Mouse (Mus musculus) CH12.LX (cell line): ENCODE results near the gene Ap2b1. TPM values are rescaled to one million over a fixed set of nuclear protein-coding genes. Genes with fewer than 3 reads are reported as not detected.

ENCODE experiments used
- DNase-seq: peaks from one replicate; pipeline ENCODE4 v3.0.0-alpha.2; 2013; ENCODE audit errors: extremely low read depth
- H3K27ac ChIP-seq: 2 replicates; pipeline ENCODE4 v1.5.1; 2012; ENCODE audit warnings: low read depth, mild to moderate bottlenecking, control low read depth, moderate library complexity; ENCODE audit not compliant: insufficient read depth
- H3K27me3 ChIP-seq: replicated peaks from 2 replicates; pipeline ENCODE3; 2012; ENCODE audit warnings: inconsistent platforms
- H3K36me3 ChIP-seq, 2 experiments: replicated peaks in 1 of 2; 2 replicates each; pipeline versions ENCODE3 to v1.6.1; 2012; ENCODE audit warnings: inconsistent platforms in 1 of 2, low read length in 1 of 2, mild to moderate bottlenecking in 1 of 2, mixed read lengths in 1 of 2, moderate library complexity in 1 of 2; ENCODE audit not compliant: control insufficient read depth in 1 of 2, insufficient read depth in 1 of 2
- H3K4me1 ChIP-seq, 2 experiments: 2 replicates each; pipeline ENCODE4 v1.6.1; 2012; ENCODE audit warnings: inconsistent platforms in 1 of 2, moderate library complexity in 1 of 2; ENCODE audit not compliant: insufficient read depth in 2 of 2, control insufficient read depth in 1 of 2
- H3K4me2 ChIP-seq: 2 replicates; pipeline ENCODE4 v1.6.1; 2012; ENCODE audit warnings: low read depth, mild to moderate bottlenecking, control low read depth; ENCODE audit not compliant: poor library complexity, insufficient read depth, severe bottlenecking
- H3K4me3 ChIP-seq, 3 experiments: fragments of 150-350 bp in 1 of 3; sonication (generic) in 1 of 3; replicated peaks in 1 of 3; 2 replicates each; pipeline versions ENCODE3 to v1.5.1; 2011 to 2012; ENCODE audit warnings: low read depth in 2 of 3, low read length in 2 of 3, mild to moderate bottlenecking in 2 of 3, moderate library complexity in 2 of 3, control low read depth in 1 of 3, improper control_type of control experiment in 1 of 3, inconsistent platforms in 1 of 3, mixed read lengths in 1 of 3; ENCODE audit not compliant: poor library complexity in 1 of 3
- H3K79me2 ChIP-seq: replicated peaks from 2 replicates; pipeline ENCODE4 v1.6.1; 2012; ENCODE audit warnings: mild to moderate bottlenecking, moderate library complexity; ENCODE audit not compliant: control insufficient read depth, poor library complexity, insufficient read depth, severe bottlenecking; ENCODE audit errors: extremely low read depth
- H3K9ac ChIP-seq: 2 replicates; pipeline ENCODE4 v1.6.1; 2012; ENCODE audit warnings: low read depth, mild to moderate bottlenecking, control low read depth, moderate library complexity; ENCODE audit not compliant: insufficient read depth
- H3K9me3 ChIP-seq: replicated peaks from 2 replicates; pipeline ENCODE3; 2012; ENCODE audit warnings: low read length, inconsistent platforms, mixed read lengths
- BHLHE40 ChIP-seq: IDR thresholded peaks from 2 replicates; pipeline ENCODE4 v1.6.1; 2011; ENCODE audit warnings: mild to moderate bottlenecking, low read depth, low read length, improper control_type of control experiment
- CHD1 ChIP-seq: IDR thresholded peaks from 2 replicates; pipeline ENCODE4 v1.6.1; 2012; ENCODE audit warnings: low read depth, low read length, improper control_type of control experiment, inconsistent platforms
- CTCF ChIP-seq, 2 experiments: IDR thresholded peaks in 1 of 2; conservative IDR thresholded peaks in 1 of 2; 2 replicates each; pipeline ENCODE4 v1.5.1; 2011 to 2012; ENCODE audit warnings: low read depth in 2 of 2, low read length in 2 of 2, improper control_type of control experiment in 1 of 2, inconsistent platforms in 1 of 2, mild to moderate bottlenecking in 1 of 2, moderate library complexity in 1 of 2
- E2F4 ChIP-seq: IDR thresholded peaks from 2 replicates; pipeline ENCODE4 v1.6.1; 2011; ENCODE audit warnings: low read depth, low read length, improper control_type of control experiment; ENCODE audit not compliant: insufficient replicate concordance
- ELF1 ChIP-seq: IDR thresholded peaks from 2 replicates; pipeline ENCODE4 v1.6.1; 2014; ENCODE audit warnings: low read depth, mild to moderate bottlenecking, inconsistent platforms, low read length, improper control_type of control experiment
- EP300 ChIP-seq: IDR thresholded peaks from 2 replicates; pipeline ENCODE4 v1.6.1; 2011; ENCODE audit warnings: low read length, improper control_type of control experiment
- GABPA ChIP-seq: IDR thresholded peaks from 2 replicates; pipeline ENCODE4 v1.6.1; 2012; ENCODE audit warnings: low read depth, low read length, improper control_type of control experiment, inconsistent platforms; ENCODE audit not compliant: insufficient replicate concordance
- HCFC1 ChIP-seq: IDR thresholded peaks from 2 replicates; pipeline ENCODE4 v1.6.1; 2012; ENCODE audit warnings: low read depth, mild to moderate bottlenecking, inconsistent platforms, low read length, improper control_type of control experiment
- JUN ChIP-seq: IDR thresholded peaks from 2 replicates; pipeline ENCODE4 v1.6.1; 2011; ENCODE audit warnings: low read depth, mild to moderate bottlenecking, low read length, improper control_type of control experiment, moderate library complexity; ENCODE audit not compliant: insufficient read depth
- MAX ChIP-seq: IDR thresholded peaks from 2 replicates; pipeline ENCODE4 v1.6.1; 2011; ENCODE audit warnings: low read length, improper control_type of control experiment
- MAZ ChIP-seq: IDR thresholded peaks from 2 replicates; pipeline ENCODE4 v1.6.1; 2012; ENCODE audit warnings: low read depth, mild to moderate bottlenecking, inconsistent platforms, low read length, improper control_type of control experiment, moderate library complexity
- MEF2A ChIP-seq: IDR thresholded peaks from 2 replicates; pipeline ENCODE4 v1.6.1; 2014; ENCODE audit warnings: low read depth, mild to moderate bottlenecking, inconsistent platforms, low read length, improper control_type of control experiment, borderline replicate concordance
- MXI1 ChIP-seq: IDR thresholded peaks from 2 replicates; pipeline ENCODE4 v1.6.1; 2011; ENCODE audit warnings: mild to moderate bottlenecking, low read depth, low read length, improper control_type of control experiment
- MYC ChIP-seq: IDR thresholded peaks from 2 replicates; pipeline ENCODE4 v1.6.1; 2011; ENCODE audit warnings: low read depth, mild to moderate bottlenecking, improper control_type of control experiment, low read length
- PAX5 ChIP-seq: IDR thresholded peaks from 2 replicates; pipeline ENCODE4 v1.6.1; 2012; ENCODE audit warnings: low read length, inconsistent platforms, mixed read lengths
- POLR2A ChIP-seq: IDR thresholded peaks from 2 replicates; pipeline ENCODE4 v1.6.1; 2011; ENCODE audit warnings: low read depth, mild to moderate bottlenecking, improper control_type of control experiment, low read length
- RCOR1 ChIP-seq: conservative IDR thresholded peaks from 2 replicates; pipeline ENCODE4 v1.6.1; 2012; ENCODE audit warnings: low read depth, mild to moderate bottlenecking, inconsistent platforms, low read length, improper control_type of control experiment
- SIN3A ChIP-seq: IDR thresholded peaks from 2 replicates; pipeline ENCODE4 v1.6.1; 2012; ENCODE audit warnings: low read length, improper control_type of control experiment, inconsistent platforms
- SMC3 ChIP-seq: IDR thresholded peaks from 2 replicates; pipeline ENCODE4 v1.6.1; 2011; ENCODE audit warnings: low read depth, low read length, improper control_type of control experiment
- TBP ChIP-seq: conservative IDR thresholded peaks from 2 replicates; pipeline ENCODE4 v1.6.1; 2011; ENCODE audit warnings: low read depth, low read length, improper control_type of control experiment
- TCF12 ChIP-seq: IDR thresholded peaks from 2 replicates; pipeline ENCODE4 v1.6.1; 2014; ENCODE audit warnings: low read depth, mild to moderate bottlenecking, inconsistent platforms, low read length, improper control_type of control experiment
- UBTF ChIP-seq: IDR thresholded peaks from 2 replicates; pipeline ENCODE4 v1.6.1; 2012; ENCODE audit warnings: low read depth, mild to moderate bottlenecking, inconsistent platforms, low read length, improper control_type of control experiment, moderate library complexity
- USF2 ChIP-seq: conservative IDR thresholded peaks from 2 replicates; pipeline ENCODE4 v1.6.1; 2011; ENCODE audit warnings: low read depth, low read length, improper control_type of control experiment
- ZKSCAN1 ChIP-seq: IDR thresholded peaks from 2 replicates; pipeline ENCODE4 v1.6.1; 2012; ENCODE audit warnings: low read depth, inconsistent platforms, low read length, improper control_type of control experiment, borderline replicate concordance
- ZMIZ1 ChIP-seq: IDR thresholded peaks from 2 replicates; pipeline ENCODE4 v1.6.1; 2012; ENCODE audit warnings: low read depth, mild to moderate bottlenecking, inconsistent platforms, low read length, improper control_type of control experiment
- ZNF384 ChIP-seq: IDR thresholded peaks from 2 replicates; pipeline ENCODE4 v1.6.1; 2012; ENCODE audit warnings: low read depth, low read length, improper control_type of control experiment, inconsistent platforms
- dilution Hi-C: fragments of 300-500 bp; cut with MboI; formaldehyde crosslinking; loops from 2 replicates; pipeline ENCODE4 v1.14.3; 2020; ENCODE audit warnings: low sequenced_read_pairs; ENCODE audit not compliant: extremely low pct_unique_long_range_greater_than_20kb, extremely low pct_ligation_motif_present
- in situ Hi-C: fragments of 300-500 bp; cut with MboI; formaldehyde crosslinking; loops from 3 replicates; pipeline ENCODE4 v1.14.3; 2019; ENCODE audit warnings: low sequenced_read_pairs, low pct_ligation_motif_present, low pct_unique_long_range_greater_than_20kb, mixed read lengths
- polyA plus RNA-seq: library from polyadenylated mRNA; unstranded; fragments of >175 nt; gene quantifications from 2 replicates; pipeline ENCODE4 v1.2.1, GENCODE M21; 2012; ENCODE audit warnings: low read depth; ENCODE audit not compliant: insufficient read length
- total RNA-seq, 2 experiments: library from RNA; depleted of rRNA; stranded (reverse); fragments of 300-350 nt in 1 of 2; fragments of >200 nt in 1 of 2; gene quantifications; 2 replicates each; pipeline ENCODE4 v1.2.3; 2012 to 2014

The Ap2b1 gene
- total and polyA plus RNA-seq, 3 experiments = 58.3 to 78.8 (median 59.1) TPM

GRCm38 (mm10) chr11:83299724-83300123 is 900 bp downstream of the Ap2b1 start:
- TF ChIP-seq JUN (no peak), TBP (0 out of 2 replicates have a peak, but pooled peaks have one; percentile 34)
- H3K79me2 ChIP-seq = peaks cover 44% of the 10 kb centered on the region
- dilution Hi-C loops (no loop called here), in situ Hi-C loops (no loop called here)
- H3K27me3 ChIP-seq = no peaks in the 10 kb centered on the region
- no peak for DNase-seq
- peaks cover 20 to 38% of the 10 kb centered on the region in 2 experiments for H3K36me3 ChIP-seq
- no peaks in the 10 kb centered on the region for H3K9me3 ChIP-seq
- H3K9ac ChIP-seq = peak overlapping the region; percentile 72
- H3K4me3 ChIP-seq = peak overlapping the region in 1 of 3 experiments; percentile 91
- H3K27ac ChIP-seq = no peak overlapping the region
- H3K4me1 ChIP-seq = peaks cover 7 to 60% of the 10 kb centered on the region in 2 experiments
- H3K4me2 ChIP-seq = peak overlapping the region; percentile 50; the same call in 1 of the 2 replicates

GRCm38 (mm10) chr11:83301431-83301831 is 2.6 kb downstream of the Ap2b1 start:
- peaks cover 8 to 24% of the 10 kb centered on the region in 2 experiments for H3K36me3 ChIP-seq
- no peak overlapping the region for H3K27ac ChIP-seq
- peaks cover 5 to 60% of the 10 kb centered on the region in 2 experiments for H3K4me1 ChIP-seq
- no peak for DNase-seq
- H3K27me3 ChIP-seq = no peaks in the 10 kb centered on the region
- in situ Hi-C loops (no loop called here), dilution Hi-C loops (no loop called here)
- H3K4me2 ChIP-seq = peak overlapping the region; percentile 83
- no peak overlapping the region for H3K4me3 ChIP-seq
- H3K9me3 ChIP-seq = no peaks in the 10 kb centered on the region
- TF ChIP-seq SMC3 (peak; percentile 15; the same call in 1 of the 2 replicates), EP300 (no peak), MEF2A (no peak), MXI1 (no peak), MAZ (no peak), HCFC1 (no peak), MYC (no peak), POLR2A (no peak), ZNF384 (peak; percentile 81), RCOR1 (no peak), CTCF (conservative IDR thresholded peaks at IDR 0.05 in 1 of 2, IDR thresholded peaks at IDR 0.05 in 1 of 2; ENCODE audit: low read depth in 2 of 2, low read length in 2 of 2) (peak in 1 of 2 experiments; percentile 49; a peak in 2 of 4 replicates), E2F4 (no peak)
- TF ChIP-seq, all 38 proteins: peak for 3
- H3K9ac ChIP-seq = peak overlapping the region; percentile 69; the same call in 1 of the 2 replicates
- H3K79me2 ChIP-seq = peaks cover 44% of the 10 kb centered on the region

- peak overlapping the region; percentile 69 for H3K9ac ChIP-seq
- H3K27ac ChIP-seq = no peak overlapping the region
- peaks cover 37% of the 10 kb centered on the region for H3K79me2 ChIP-seq
- no peaks in the 10 kb centered on the region for H3K27me3 ChIP-seq
- H3K4me2 ChIP-seq = peak overlapping the region; percentile 83
- peaks cover 7 to 60% of the 10 kb centered on the region in 2 experiments for H3K4me1 ChIP-seq
- H3K9me3 ChIP-seq = no peaks in the 10 kb centered on the region
- dilution Hi-C loops (no loop called here), in situ Hi-C loops (no loop called here)
- peaks cover 4 to 17% of the 10 kb centered on the region in 2 experiments for H3K36me3 ChIP-seq
- DNase-seq = peak; percentile 48
- peak overlapping the region; percentile 84 to 97 (median 90) for H3K4me3 ChIP-seq
- TF ChIP-seq ZMIZ1 (no peak), MAX (no peak), E2F4 (no peak), USF2 (no peak), CTCF (conservative IDR thresholded peaks at IDR 0.05 in 1 of 2, IDR thresholded peaks at IDR 0.05 in 1 of 2; ENCODE audit: low read depth in 2 of 2, low read length in 2 of 2) (peak in 1 of 2 experiments; percentile 48; a peak in 2 of 4 replicates), ELF1 (no peak), CHD1 (peak; percentile 65; the same call in 1 of the 2 replicates), PAX5 (no peak), UBTF (no peak), HCFC1 (no peak), EP300 (no peak), ZKSCAN1 (no peak), POLR2A (no peak), TCF12 (no peak), SIN3A (no peak), BHLHE40 (no peak), GABPA (no peak)
Measured at GRCm38 (mm10) chr11:83302124-83302523, 3.3 kb downstream of the Ap2b1 start.
